Mouse (Mus musculus): ENCODE data around the gene Psmc5. TPM values are rescaled to one million over a fixed set of nuclear protein-coding genes. Genes with fewer than 3 reads are reported as not detected.

The Psmc5 gene
- polyA plus RNA-seq, 1 experiment: 289 TPM

- H3K27me3 ChIP-seq (ENCODE audit: control insufficient read depth, insufficient read depth, insufficient read length): peaks cover 40% of the 10 kb centered on the region
- H3K4me3 ChIP-seq (ENCODE audit: insufficient read depth, poor library complexity, severe bottlenecking): no peak overlapping the region
- no peak overlapping the region for H3ac ChIP-seq (ENCODE audit: control insufficient read depth, insufficient read length, low read depth)
- TF ChIP-seq MAX (IDR thresholded peaks at IDR 0.05): no peak
- TF ChIP-seq CTCF (IDR thresholded peaks at IDR 0.05; ENCODE audit: control insufficient read depth, insufficient read depth, insufficient read length): no peak
- no peaks in the 10 kb centered on the region for H3K36me3 ChIP-seq (ENCODE audit: control insufficient read depth, insufficient read depth)
- H3K79me3 ChIP-seq (ENCODE audit: low read depth): no peaks in the 10 kb centered on the region
- H3K79me2 ChIP-seq (ENCODE audit: control insufficient read depth, insufficient read depth): no peaks in the 10 kb centered on the region
Observed at GRCm38 (mm10) chr11:106310123-106310522, 54.2 kb downstream of the Psmc5 start.

Other genes starting within 250 kb of the Psmc5 start
- not detected for gene Kcnh6, start 248.0 kb upstream of the Psmc5 start, polyA plus RNA-seq (2012; fragmentation: generic; extraction: Trizol)
- gene Dcaf7, start 219.3 kb upstream of the Psmc5 start, polyA plus RNA-seq (2012; fragmentation: generic; extraction: Trizol): 35.2 TPM
- gene Taco1, start 190.1 kb upstream of the Psmc5 start, polyA plus RNA-seq (2012; fragmentation: generic; extraction: Trizol): 15.8 TPM
- gene Map3k3, start 171.5 kb upstream of the Psmc5 start, polyA plus RNA-seq (2012; fragmentation: generic; extraction: Trizol): 23.1 TPM
- not detected for gene Gm10840, start 95.3 kb upstream of the Psmc5 start, polyA plus RNA-seq (2012; fragmentation: generic; extraction: Trizol)
- gene Limd2, start 95.3 kb upstream of the Psmc5 start, polyA plus RNA-seq (2012; fragmentation: generic; extraction: Trizol): 67.7 TPM
- gene Strada, start 54.0 kb upstream of the Psmc5 start, polyA plus RNA-seq (2012; fragmentation: generic; extraction: Trizol): 21.3 TPM
- gene Ccdc47, start 39.8 kb upstream of the Psmc5 start, polyA plus RNA-seq (2012; fragmentation: generic; extraction: Trizol): 16.6 TPM
- gene Ddx42, start 39.2 kb upstream of the Psmc5 start, polyA plus RNA-seq (2012; fragmentation: generic; extraction: Trizol): 19.5 TPM
- 48.7 TPM for gene Ftsj3, start 75 bp upstream of the Psmc5 start, polyA plus RNA-seq (2012; fragmentation: generic; extraction: Trizol)
- gene Smarcd2, start 16.8 kb downstream of the Psmc5 start, polyA plus RNA-seq (2012; fragmentation: generic; extraction: Trizol): 49.5 TPM
- gene Tcam1, start 20.5 kb downstream of the Psmc5 start, polyA plus RNA-seq (2012; fragmentation: generic; extraction: Trizol): 0.15 TPM
- not detected for gene Gh, start 45.7 kb downstream of the Psmc5 start, polyA plus RNA-seq (2012; fragmentation: generic; extraction: Trizol)
- gene Cd79b, start 58.6 kb downstream of the Psmc5 start, polyA plus RNA-seq (2012; fragmentation: generic; extraction: Trizol): not detected
- gene Scn4a, start 97.1 kb downstream of the Psmc5 start, polyA plus RNA-seq (2012; fragmentation: generic; extraction: Trizol): 0.02 TPM
- gene Prr29, start 109.3 kb downstream of the Psmc5 start, polyA plus RNA-seq (2012; fragmentation: generic; extraction: Trizol): not detected
- not detected for gene Icam2, start 131.9 kb downstream of the Psmc5 start, polyA plus RNA-seq (2012; fragmentation: generic; extraction: Trizol)
- gene Ern1, start 231.7 kb downstream of the Psmc5 start, polyA plus RNA-seq (2012; fragmentation: generic; extraction: Trizol): 6.0 TPM

All from C2C12 (cell line).